Mouse (Mus musculus): ENCODE data around the gene Notch4. TPM values are rescaled to one million over a fixed set of nuclear protein-coding genes. Genes with fewer than 3 reads are reported as not detected.

Notch4 gene
- polyA plus RNA-seq, 1 experiment from 2014 or later, result 11.6 TPM

DNA sequence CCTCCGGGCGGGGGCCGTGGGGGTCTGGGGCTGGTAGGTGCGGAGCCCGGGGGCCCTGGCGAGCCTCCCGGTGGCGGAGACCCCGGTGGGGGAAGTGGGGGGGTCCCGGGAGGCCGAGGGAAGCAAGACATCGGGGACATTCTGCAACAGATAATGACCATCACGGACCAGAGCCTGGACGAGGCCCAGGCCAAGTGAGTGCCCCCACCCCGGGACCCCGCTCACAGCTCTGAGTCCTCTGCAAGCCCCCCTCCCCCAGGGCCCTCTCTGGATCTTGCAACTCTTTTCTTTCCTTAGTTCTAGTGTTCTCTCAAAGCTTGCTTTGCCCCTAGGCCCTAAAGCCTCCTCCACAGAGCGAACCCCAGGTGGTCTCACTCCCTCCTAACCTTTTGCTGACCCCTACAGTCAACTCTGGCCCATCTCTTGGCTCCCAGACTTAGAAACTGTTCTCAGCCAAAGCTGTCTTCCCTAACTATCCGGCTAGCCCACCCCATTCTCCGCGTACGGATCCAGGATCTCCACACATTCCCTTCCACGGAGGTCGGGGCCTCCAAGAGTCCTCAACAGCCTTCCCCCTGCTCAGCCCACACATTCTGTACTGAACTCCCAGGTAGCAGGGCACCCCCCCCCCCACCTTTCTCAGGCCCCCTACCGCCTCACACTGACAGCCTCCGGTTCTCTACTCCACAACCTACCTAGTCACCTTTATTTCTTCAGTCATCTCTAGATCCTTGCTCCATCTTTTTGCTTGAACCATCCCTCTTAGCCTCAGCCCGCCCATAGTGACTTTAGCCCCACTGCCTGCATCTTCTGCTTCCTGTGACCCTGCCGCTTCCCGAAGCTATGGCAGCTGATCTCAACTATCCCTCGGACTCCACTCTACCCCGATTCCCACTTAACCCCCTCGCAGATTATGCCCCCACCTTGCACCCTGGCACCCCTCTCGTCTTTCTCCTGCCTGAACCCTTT, 28.8 kb downstream of the Notch4 start:
- peaks cover 28% of the 10 kb centered on the region for H3K4me1 ChIP-seq (replicated peaks; ENCODE audit: control insufficient read depth, insufficient read depth, low read length)
- no peaks in the 10 kb centered on the region for H3K27me3 ChIP-seq (ENCODE audit: control insufficient read depth, insufficient read depth, low read length)
- H3K4me3 ChIP-seq (ENCODE audit: low read depth, low read length), result peak overlapping the region; percentile 97
- H3K36me3 ChIP-seq (ENCODE audit: control insufficient read depth, insufficient read depth, low read length), result no peaks in the 10 kb centered on the region
- no peaks in the 10 kb centered on the region for H3K9me3 ChIP-seq (ENCODE audit: control insufficient read depth, low read length)
- H3K4me2 ChIP-seq (replicated peaks; ENCODE audit: low read depth, low read length), result peak overlapping the region; percentile 98
- peak; percentile 15; the same call in 1 of the 2 replicates for ATAC-seq (ENCODE audit: low FRiP score)
- H3K27ac ChIP-seq (ENCODE audit: low read depth, low read length), result peak overlapping the region; percentile 100
- peak overlapping the region; percentile 99 for H3K9ac ChIP-seq (ENCODE audit: low read depth, low read length)
- DNase-seq (ENCODE audit: low spot score), result peak; percentile 60
- WGBS, result 1% methylated on average over 24 of the region's 32 CpGs

DNA sequence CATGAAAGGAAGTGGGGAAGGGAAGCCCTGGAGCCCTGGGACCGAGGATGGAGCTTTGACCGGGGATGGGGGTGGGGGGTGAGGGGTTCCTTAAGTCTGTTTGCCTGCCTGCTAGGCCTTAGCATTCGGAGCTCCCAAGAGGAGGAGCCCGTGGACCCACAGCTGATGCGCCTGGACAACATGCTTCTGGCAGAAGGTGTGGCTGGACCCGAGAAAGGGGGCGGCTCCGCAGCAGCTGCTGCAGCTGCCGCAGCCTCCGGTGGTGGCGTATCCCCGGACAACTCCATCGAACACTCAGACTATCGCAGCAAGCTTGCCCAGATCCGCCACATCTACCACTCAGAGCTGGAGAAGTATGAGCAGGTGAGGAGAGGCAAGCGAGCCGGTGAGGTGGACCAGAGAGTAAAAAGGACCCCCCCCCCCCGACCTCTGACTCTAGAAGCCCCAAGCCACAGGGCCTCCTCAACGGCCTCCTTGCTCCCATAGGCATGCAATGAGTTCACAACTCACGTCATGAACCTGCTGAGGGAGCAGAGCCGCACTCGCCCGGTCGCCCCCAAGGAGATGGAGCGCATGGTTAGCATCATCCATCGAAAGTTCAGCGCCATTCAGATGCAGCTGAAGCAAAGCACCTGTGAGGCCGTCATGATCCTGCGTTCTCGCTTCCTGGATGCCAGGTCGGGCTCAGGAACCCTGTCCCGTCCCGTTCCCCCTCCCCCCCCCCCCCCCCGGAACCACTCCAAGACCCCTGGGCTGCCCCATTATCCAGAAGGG, 29.9 kb downstream of the Notch4 start:
- Histone ChIP-seq H3K27me3 (ENCODE audit: control insufficient read depth, insufficient read depth, low read length) (no peaks in the 10 kb centered on the region), H3K9ac (ENCODE audit: low read depth, low read length) (peak overlapping the region; percentile 99), H3K27ac (ENCODE audit: low read depth, low read length) (peak overlapping the region; percentile 100; the same call in 1 of the 2 replicates), H3K4me2 (replicated peaks; ENCODE audit: low read depth, low read length) (peak overlapping the region; percentile 98), H3K9me3 (ENCODE audit: control insufficient read depth, low read length) (no peaks in the 10 kb centered on the region), H3K4me3 (ENCODE audit: low read depth, low read length) (peak overlapping the region; percentile 97), H3K4me1 (replicated peaks; ENCODE audit: control insufficient read depth, insufficient read depth, low read length) (peaks cover 25% of the 10 kb centered on the region), H3K36me3 (ENCODE audit: control insufficient read depth, insufficient read depth, low read length) (no peaks in the 10 kb centered on the region)
- WGBS, result 49% methylated on average over 32 of the region's 34 CpGs
- no peak for ATAC-seq (ENCODE audit: low FRiP score)
- no peak for DNase-seq (ENCODE audit: low spot score)

DNA sequence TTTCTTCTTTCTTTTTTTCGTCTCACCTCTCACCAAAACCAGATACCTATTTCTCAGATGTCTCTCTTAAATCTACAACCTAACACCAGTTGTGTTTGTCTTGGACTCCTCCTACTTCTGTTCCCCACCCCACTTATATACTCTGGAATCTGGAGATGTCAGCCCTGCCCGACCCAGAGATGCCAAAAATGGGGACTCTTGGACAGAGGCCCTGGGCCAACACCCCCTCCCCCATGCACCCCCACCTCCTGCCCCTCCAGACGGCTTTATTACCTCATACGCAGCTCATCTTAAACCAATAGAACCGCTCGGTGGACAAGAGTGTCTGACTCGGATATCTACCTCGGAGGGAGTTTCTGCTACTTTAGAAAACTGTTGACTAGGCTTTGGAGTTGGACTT, 32.0 kb downstream of the Notch4 start:
- H3K4me2 ChIP-seq (replicated peaks; ENCODE audit: low read depth, low read length), result no peak overlapping the region
- H3K9me3 ChIP-seq (ENCODE audit: control insufficient read depth, low read length), result no peaks in the 10 kb centered on the region
- no peak for ATAC-seq (ENCODE audit: low FRiP score)
- no peak overlapping the region for H3K27ac ChIP-seq (ENCODE audit: low read depth, low read length)
- H3K4me1 ChIP-seq (replicated peaks; ENCODE audit: control insufficient read depth, insufficient read depth, low read length), result peaks cover 10% of the 10 kb centered on the region
- H3K27me3 ChIP-seq (ENCODE audit: control insufficient read depth, insufficient read depth, low read length), result no peaks in the 10 kb centered on the region
- H3K36me3 ChIP-seq (ENCODE audit: control insufficient read depth, insufficient read depth, low read length), result peaks cover 6% of the 10 kb centered on the region
- no peak overlapping the region for H3K9ac ChIP-seq (ENCODE audit: low read depth, low read length)
- DNase-seq (ENCODE audit: low spot score), result no peak
- no peak overlapping the region for H3K4me3 ChIP-seq (ENCODE audit: low read depth, low read length)
- WGBS, result 85% methylated on average over 8 of the region's 8 CpGs

DNA sequence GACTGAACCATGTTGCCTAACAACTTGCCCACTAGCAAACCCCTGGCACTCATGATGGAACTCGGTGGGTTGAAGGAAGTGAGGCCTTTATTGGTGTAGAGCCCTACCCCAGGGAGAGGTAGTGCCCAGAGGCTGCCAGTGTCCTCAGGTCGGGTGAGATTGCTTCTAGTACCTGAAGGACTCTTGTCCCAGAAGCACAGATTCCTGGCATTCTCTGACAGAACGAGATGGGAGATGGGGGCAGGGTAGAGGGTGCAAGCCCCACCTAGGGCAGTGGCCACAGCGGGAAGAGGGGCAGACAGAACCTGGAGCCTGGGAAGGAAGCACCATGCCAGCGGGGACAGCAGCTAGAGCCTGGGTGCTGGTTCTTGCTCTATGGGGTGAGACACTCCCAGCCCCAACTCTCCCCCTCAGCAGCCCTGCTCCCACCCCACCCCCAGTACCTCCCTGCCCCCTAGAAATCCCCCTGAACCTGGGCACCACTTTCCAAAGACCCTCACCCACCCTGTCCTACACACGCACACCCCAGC, 33.6 kb downstream of the Notch4 start, which contains the start of gene Ager:
Gene Ager (plus strand): TSS at position 297 of the 530 bp plus-strand sequence.
- ATAC-seq (ENCODE audit: low FRiP score) (no peak), DNase-seq (ENCODE audit: low spot score) (no peak)
- H3K27me3 ChIP-seq (ENCODE audit: control insufficient read depth, insufficient read depth, low read length), result no peaks in the 10 kb centered on the region
- H3K9ac ChIP-seq (ENCODE audit: low read depth, low read length), result no peak within 1 kb of the TSS
- no peaks in the 10 kb centered on the region for H3K9me3 ChIP-seq (ENCODE audit: control insufficient read depth, low read length)
- no peak within 1 kb of the TSS for H3K4me2 ChIP-seq (replicated peaks; ENCODE audit: low read depth, low read length)
- WGBS, result 30% methylated on average over 6 of the region's 6 CpGs
- H3K36me3 ChIP-seq (ENCODE audit: control insufficient read depth, insufficient read depth, low read length), result peaks cover 6% of the 10 kb centered on the region
- no peak within 1 kb of the TSS for H3K4me3 ChIP-seq (ENCODE audit: low read depth, low read length)
- H3K27ac ChIP-seq (ENCODE audit: low read depth, low read length), result no peak within 1 kb of the TSS; the same call in 1 of the 2 replicates
- H3K4me1 ChIP-seq (replicated peaks; ENCODE audit: control insufficient read depth, insufficient read depth, low read length), result peaks cover 10% of the 10 kb centered on the region

DNA sequence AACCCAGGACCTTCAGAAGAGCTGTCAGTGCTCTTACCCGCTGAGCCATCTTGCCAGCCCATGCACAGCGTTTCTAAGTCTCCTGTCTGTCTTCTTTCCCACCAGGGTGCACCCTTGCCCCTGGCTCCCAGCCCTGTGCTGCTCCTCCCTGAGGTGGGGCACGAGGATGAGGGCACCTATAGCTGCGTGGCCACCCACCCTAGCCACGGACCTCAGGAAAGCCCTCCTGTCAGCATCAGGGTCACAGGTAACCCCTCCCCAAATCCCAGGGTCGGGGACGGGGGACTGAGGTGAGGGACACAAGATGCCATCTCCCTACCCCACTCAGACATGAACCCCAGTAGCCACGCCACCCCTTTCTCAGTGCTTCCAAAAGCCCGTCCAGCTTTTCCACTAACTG, 35.8 kb downstream of the Notch4 start:
- H3K4me2 ChIP-seq (replicated peaks; ENCODE audit: low read depth, low read length), result no peak overlapping the region
- H3K4me3 ChIP-seq (ENCODE audit: low read depth, low read length), result no peak overlapping the region
- ATAC-seq (ENCODE audit: low FRiP score) (no peak), DNase-seq (ENCODE audit: low spot score) (no peak)
- WGBS, result 79% methylated on average over 9 of the region's 9 CpGs
- peaks cover 8% of the 10 kb centered on the region for H3K4me1 ChIP-seq (replicated peaks; ENCODE audit: control insufficient read depth, insufficient read depth, low read length)
- no peaks in the 10 kb centered on the region for H3K9me3 ChIP-seq (ENCODE audit: control insufficient read depth, low read length)
- no peak overlapping the region for H3K9ac ChIP-seq (ENCODE audit: low read depth, low read length)
- no peak overlapping the region for H3K27ac ChIP-seq (ENCODE audit: low read depth, low read length)
- peaks cover 6% of the 10 kb centered on the region for H3K36me3 ChIP-seq (ENCODE audit: control insufficient read depth, insufficient read depth, low read length)
- H3K27me3 ChIP-seq (ENCODE audit: control insufficient read depth, insufficient read depth, low read length), result no peaks in the 10 kb centered on the region

DNA sequence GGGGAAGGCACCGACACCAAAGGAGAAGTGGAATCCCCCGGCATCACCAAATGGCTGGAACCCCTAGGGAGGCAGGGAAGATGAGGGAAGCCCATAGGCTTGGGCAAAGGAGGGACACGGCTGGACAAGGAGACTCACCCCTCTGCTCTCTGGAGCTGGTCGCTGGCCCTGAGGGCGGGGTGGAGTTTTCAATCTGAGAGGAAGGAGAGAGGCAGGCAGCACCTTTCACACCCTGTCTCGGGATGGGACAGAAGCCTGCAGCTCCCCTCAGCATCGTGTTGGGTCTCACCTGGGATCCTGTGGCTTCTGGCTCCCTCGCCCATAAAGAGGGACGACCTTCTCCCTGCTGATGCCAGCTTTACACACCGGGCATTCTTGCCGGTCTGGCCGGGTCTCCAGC, 37.7 kb downstream of the Notch4 start:
- peak overlapping the region; percentile 80; the same call in 1 of the 2 replicates for H3K4me2 ChIP-seq (replicated peaks; ENCODE audit: low read depth, low read length)
- no peaks in the 10 kb centered on the region for H3K27me3 ChIP-seq (ENCODE audit: control insufficient read depth, insufficient read depth, low read length)
- ATAC-seq (ENCODE audit: low FRiP score) (no peak), DNase-seq (ENCODE audit: low spot score) (no peak)
- H3K4me3 ChIP-seq (ENCODE audit: low read depth, low read length), result peak overlapping the region; percentile 56; the same call in 1 of the 2 replicates
- H3K36me3 ChIP-seq (ENCODE audit: control insufficient read depth, insufficient read depth, low read length), result peaks cover 6% of the 10 kb centered on the region
- peaks cover 13% of the 10 kb centered on the region for H3K4me1 ChIP-seq (replicated peaks; ENCODE audit: control insufficient read depth, insufficient read depth, low read length)
- WGBS, result 87% methylated on average over 12 of the region's 12 CpGs
- no peaks in the 10 kb centered on the region for H3K9me3 ChIP-seq (ENCODE audit: control insufficient read depth, low read length)
- H3K9ac ChIP-seq (ENCODE audit: low read depth, low read length), result no peak overlapping the region
- no peak overlapping the region for H3K27ac ChIP-seq (ENCODE audit: low read depth, low read length)

DNA sequence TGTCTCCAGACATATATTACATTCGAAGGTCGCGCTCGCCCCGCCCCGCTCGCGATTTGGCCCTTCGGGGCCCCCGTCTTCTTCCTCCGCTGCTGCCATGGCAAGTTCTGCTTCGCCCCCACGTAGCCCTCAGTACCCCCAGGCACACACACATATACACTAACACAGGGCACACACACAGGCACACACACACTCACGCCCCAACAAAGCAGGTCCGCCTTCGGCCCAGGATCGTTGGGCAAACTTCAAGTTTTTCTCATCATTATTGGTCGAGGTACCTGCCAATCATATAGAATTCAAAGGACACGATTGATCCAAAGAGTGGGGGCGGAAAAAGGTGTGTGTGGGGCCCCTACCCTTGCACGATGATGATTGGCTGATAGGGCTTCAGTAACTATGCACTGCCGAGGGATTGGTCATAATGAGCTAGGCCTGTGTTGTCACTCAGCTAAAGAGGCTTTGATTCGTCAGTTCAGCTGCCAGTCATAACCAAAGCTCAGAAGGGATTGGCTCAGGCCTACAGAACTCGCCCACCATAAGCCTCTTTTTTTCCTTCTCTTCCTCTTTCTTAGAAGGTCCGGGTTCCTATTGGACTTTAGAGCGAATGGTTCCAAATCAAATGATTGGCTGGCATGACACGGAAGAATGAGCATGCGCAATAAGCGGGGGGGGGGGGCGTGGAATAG, 39.5 kb downstream of the Notch4 start, which contains the start of gene Rnf5:
Gene Rnf5 (minus strand): TSS at position 316 of the 686 bp plus-strand sequence.
- Histone ChIP-seq H3K9ac (ENCODE audit: low read depth, low read length) (peak within 1 kb of the TSS; percentile 53), H3K9me3 (ENCODE audit: control insufficient read depth, low read length) (no peaks in the 10 kb centered on the region), H3K27ac (ENCODE audit: low read depth, low read length) (peak within 1 kb of the TSS; percentile 87), H3K4me2 (replicated peaks; ENCODE audit: low read depth, low read length) (peak within 1 kb of the TSS; percentile 81), H3K4me1 (replicated peaks; ENCODE audit: control insufficient read depth, insufficient read depth, low read length) (peaks cover 16% of the 10 kb centered on the region), H3K36me3 (ENCODE audit: control insufficient read depth, insufficient read depth, low read length) (peaks cover 6% of the 10 kb centered on the region), H3K4me3 (ENCODE audit: low read depth, low read length) (peak within 1 kb of the TSS; percentile 96), H3K27me3 (ENCODE audit: control insufficient read depth, insufficient read depth, low read length) (no peaks in the 10 kb centered on the region)
- peak; percentile 98 for DNase-seq (ENCODE audit: low spot score)
- under 1% methylated on average over 30 of the region's 30 CpGs for WGBS
- peak; percentile 95 for ATAC-seq (ENCODE audit: low FRiP score)

DNA sequence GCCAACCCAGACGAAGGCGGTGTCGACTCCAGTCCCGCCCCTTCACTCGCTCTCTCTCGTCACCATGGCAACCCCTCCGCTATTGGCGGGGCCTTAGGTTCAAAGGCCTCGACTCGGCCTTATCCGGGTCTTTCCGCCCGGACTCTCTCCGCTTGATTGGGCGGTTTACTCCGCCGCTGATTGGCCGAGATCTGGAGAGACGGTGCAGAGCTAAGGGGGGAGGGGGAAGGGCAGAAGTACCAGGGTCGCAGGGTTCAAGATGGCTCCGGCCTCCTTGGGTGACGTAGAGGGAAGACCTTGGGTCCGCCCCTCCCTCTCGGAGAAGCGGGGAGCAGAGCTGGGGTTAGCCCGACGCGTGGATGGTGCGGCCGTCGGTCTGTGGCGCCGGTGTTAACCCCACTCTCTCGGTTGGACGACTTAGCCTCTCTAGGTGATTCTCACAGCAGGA, 40.0 kb downstream of the Notch4 start, which contains the start of gene Agpat1:
Gene Agpat1 (plus strand): TSS at position 202 of the 448 bp plus-strand sequence.
- ATAC-seq (ENCODE audit: low FRiP score) (peak; percentile 89), DNase-seq (ENCODE audit: low spot score) (peak; percentile 100)
- Histone ChIP-seq H3K27ac (ENCODE audit: low read depth, low read length) (peak within 1 kb of the TSS; percentile 87), H3K27me3 (ENCODE audit: control insufficient read depth, insufficient read depth, low read length) (no peaks in the 10 kb centered on the region), H3K4me2 (replicated peaks; ENCODE audit: low read depth, low read length) (peak within 1 kb of the TSS; percentile 81), H3K9ac (ENCODE audit: low read depth, low read length) (peak within 1 kb of the TSS; percentile 91), H3K4me1 (replicated peaks; ENCODE audit: control insufficient read depth, insufficient read depth, low read length) (peaks cover 16% of the 10 kb centered on the region), H3K4me3 (ENCODE audit: low read depth, low read length) (peak within 1 kb of the TSS; percentile 96), H3K36me3 (ENCODE audit: control insufficient read depth, insufficient read depth, low read length) (peaks cover 6% of the 10 kb centered on the region), H3K9me3 (ENCODE audit: control insufficient read depth, low read length) (no peaks in the 10 kb centered on the region)
- WGBS, result 0% methylated on average over 35 of the region's 35 CpGs

Measured in hindbrain, embryonic 11.5 days (tissue).